Mouse (Mus musculus): Measurements from ENCODE around the gene Efhc2.

Gene Efhc2

DNA sequence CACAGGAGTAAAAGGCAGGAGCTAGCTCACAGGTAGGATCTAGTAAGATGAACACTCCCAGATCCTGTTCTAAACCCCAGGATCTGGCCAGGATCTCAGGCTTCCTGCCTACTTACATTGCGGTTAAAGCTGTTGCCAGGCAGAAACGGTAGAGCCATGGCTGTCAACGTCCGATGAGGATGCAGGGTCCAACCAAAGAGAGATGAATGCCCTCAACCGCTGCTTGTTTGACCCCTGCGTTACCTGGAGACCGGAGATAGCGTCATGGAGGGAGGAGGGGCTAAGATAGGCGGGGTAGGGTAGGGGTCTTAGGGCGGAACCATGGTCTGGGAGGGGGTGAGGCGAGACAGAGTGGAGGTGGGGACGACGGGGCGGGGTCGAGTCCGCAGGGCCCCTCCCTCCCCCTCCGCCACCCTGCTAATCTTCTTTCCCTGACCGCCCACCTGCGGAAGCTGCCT lies at the start of gene Efhc2:
Gene Efhc2 (minus strand): TSS at position 243 of the 458 bp plus-strand sequence.
- DNase-seq, result no peak

DNA sequence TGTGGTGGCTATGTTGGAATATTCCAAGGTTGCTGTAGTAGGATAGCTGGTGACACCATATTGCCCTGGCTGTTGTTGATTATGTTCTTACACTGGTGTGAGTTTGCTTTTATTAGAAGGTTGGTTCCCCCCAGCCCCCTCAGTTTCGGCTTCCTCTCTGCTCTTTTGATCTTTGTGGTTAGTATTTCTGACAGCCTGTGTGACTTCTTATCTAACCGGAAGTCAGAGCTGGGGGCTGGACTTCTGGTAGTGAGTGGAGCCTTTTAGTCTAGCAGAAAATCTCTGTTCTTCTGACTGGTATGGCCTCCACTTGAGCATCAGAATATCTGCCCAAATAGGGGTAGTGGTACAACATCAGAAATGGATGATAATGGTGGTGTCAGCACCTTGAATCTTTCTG lies 45.9 kb upstream of the Efhc2 start:
- no peak for DNase-seq

DNA sequence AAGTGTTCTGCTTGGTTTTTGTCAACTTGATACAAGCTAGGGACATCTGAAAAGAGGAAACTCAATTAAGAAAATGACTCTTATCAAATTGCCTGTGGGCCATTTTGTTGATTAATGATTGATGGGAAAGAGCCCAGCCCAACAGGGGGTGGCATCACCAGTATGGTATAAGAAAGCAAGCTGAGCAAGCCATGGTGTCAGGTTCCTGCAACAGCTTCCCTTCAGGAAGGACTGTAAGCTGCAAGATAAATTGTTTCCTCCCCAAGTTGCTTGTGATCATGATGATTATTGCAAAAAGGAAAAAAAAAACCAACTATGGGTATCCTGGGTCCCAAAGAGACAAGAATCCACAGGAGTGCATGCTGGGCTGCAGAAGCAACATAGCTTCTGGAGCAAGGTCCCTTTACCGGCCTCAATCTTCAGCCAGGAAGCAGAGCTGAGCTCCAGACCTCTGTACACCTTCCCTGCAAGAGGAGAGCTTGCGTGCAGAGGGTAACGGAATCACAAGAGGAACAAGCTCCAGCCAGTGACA lies 18.8 kb downstream of the Efhc2 start:
- no peak for DNase-seq

DNA sequence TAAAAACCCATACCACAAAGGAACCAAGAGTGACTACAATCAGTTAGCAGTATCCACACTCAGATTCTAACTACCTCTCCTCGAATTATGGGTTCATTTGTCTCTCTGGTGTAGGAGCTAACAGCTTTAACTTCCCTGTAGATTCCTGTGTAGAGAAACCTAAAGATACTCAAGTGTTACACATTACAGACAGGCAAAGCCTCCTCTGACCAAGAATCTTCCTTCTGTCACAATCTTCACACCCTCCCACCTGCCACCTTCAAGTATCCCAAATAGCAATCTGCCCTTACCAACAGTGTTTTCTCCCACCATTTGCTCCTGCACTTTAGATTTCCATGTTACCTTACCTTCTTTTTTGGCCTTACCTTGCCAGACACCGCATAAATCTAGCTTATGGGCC lies 35.3 kb downstream of the Efhc2 start:
- no peak for DNase-seq

DNA sequence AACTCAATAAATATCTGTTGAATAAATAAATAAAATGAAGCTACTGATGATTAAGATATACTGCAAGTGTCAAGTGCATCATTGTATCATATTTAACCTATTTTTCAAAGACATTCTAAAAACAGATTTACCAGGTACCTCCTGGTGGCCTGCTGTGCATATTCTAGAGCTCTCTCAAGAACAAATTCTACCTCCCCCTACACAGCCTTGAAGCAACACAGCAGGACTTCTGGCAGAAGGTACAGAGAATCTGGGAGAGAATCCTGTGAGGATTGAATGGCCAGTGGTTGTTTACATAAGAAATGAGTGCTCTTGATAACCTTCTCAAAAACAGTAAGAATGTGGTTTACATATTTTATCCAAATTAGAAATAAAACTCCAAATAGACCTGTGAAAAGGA lies 94.0 kb downstream of the Efhc2 start:
- DNase-seq, result no peak

DNA sequence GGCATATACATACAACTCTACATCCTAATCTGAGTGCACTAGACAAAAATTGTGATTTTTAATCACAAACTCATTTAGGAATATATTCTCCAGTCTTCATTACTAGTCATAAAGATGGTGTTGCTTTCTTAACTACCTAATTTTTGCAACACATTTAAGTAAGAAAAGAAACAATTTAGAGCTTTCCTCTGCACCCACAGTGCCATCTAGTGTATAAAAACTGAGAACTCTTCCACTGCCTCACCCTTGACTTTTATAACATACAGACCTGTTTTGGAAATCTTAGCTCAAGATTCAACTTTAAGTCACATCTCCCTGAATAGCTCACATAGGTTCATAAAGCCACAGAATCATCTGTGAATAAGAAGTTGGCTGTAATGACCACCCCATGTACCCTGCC lies 101.7 kb downstream of the Efhc2 start:
- DNase-seq, result no peak

DNA sequence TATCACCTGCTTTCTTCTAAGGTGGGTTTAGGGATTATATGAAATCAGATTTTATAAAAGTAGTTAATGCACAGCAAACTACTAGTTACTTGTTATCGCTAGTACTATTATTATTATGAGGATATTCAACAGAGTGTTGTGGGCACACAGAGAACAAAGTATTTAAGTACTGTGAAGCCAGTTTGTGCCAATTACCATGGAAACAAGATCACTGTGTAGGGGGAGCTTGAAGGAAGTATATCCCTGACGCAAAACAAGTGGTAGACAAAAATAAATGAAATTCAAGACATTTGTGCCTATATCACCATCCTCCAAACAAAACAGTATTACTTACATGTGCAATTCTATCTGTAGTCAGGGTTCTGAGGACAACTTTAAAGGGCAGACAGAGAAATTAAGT lies 105.7 kb downstream of the Efhc2 start:
- DNase-seq, result no peak

DNA sequence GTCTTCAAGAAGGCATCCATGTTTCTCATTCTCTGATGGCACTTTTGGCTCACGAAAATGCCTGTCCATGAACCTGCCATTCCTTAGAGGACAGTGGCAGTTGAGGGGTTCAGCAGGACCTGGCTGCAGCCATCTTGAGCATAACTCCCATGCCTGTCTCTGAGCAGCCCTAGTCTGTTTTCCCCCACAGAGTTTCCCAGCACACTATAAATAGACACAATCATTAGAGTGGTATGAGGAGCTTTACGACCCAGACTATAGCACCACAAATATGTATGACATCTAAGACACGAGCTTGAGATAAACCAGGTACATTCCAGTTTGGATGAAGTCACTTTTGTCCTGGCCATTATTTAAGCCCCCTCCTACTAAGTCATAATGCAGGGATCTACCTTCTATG lies 143.4 kb downstream of the Efhc2 start:
- no peak for DNase-seq

DNA sequence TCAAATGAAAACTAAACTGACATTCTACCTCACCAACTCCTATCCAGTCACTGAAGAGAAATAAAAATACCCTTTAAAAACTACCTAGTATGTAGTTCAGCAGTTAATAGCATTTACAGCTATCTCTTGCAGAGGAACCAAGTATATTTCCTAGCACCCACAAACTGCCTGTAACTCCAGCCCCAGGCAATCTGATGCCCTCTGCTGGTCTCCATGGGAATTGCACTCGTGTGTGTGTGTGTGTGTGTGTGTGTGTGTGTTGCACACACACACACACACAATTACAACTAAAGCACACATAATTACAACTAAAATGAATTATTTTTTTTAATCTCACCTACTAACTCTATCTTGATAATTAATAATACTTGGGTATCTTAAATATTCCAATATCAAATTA lies 153.5 kb downstream of the Efhc2 start:
- DNase-seq, result no peak
